Mouse (Mus musculus) adrenal gland, adult 2 months (tissue): ENCODE measurements at regions not wholly inside any gene's neighbourhood (a gene's known extent, or its start where the extent isn't known, plus 50 kb on each side); places are given as distances from the start of the nearest gene placed in this dataset.
"Not testable (repeated sequence)": the region's sequence is repeated elsewhere in the genome, so short reads cannot be mapped to it uniquely, and the experiment has no call there.

ENCODE experiments used
- DNase-seq: peaks from one replicate; pipeline ENCODE4 v3.0.0; 2021

GRCm38 (mm10) chr14:15061966-15062860, 259.0 kb downstream of the Nek10 start:
- DNase-seq = no peak

GRCm38 (mm10) chr14:15062861-15063418, 259.7 kb downstream of the Nek10 start:
- no peak for DNase-seq

GRCm38 (mm10) chr14:15064991-15065525, 261.8 kb downstream of the Nek10 start:
- DNase-seq = no peak

- no peak for DNase-seq
Observed at GRCm38 (mm10) chr14:15075877-15076276, 272.7 kb downstream of the Nek10 start.

GRCm38 (mm10) chr14:15082889-15083288, 279.7 kb downstream of the Nek10 start:
- no peak for DNase-seq

GRCm38 (mm10) chr14:15083812-15084211, 280.6 kb downstream of the Nek10 start:
- DNase-seq = no peak

GRCm38 (mm10) chr14:15087061-15087460, 283.8 kb downstream of the Nek10 start:
- DNase-seq = no peak

GRCm38 (mm10) chr14:15096865-15097264, 293.6 kb downstream of the Nek10 start:
- no peak for DNase-seq

- DNase-seq = no peak
Observed at GRCm38 (mm10) chr14:15099909-15100308, 296.7 kb downstream of the Nek10 start.

- DNase-seq = peak; percentile 8
Observed at GRCm38 (mm10) chr14:15107795-15108321, 304.6 kb downstream of the Nek10 start.

GRCm38 (mm10) chr14:15119745-15120144, 316.5 kb downstream of the Nek10 start:
- no peak for DNase-seq

- DNase-seq = no peak
Observed at GRCm38 (mm10) chr14:15128157-15128556, 310.6 kb downstream of the Lrrc3b start.

GRCm38 (mm10) chr14:15140871-15141270, 297.9 kb downstream of the Lrrc3b start:
- not testable (repeated sequence) for DNase-seq

GRCm38 (mm10) chr14:15142839-15143238, 295.9 kb downstream of the Lrrc3b start:
- no peak for DNase-seq

- DNase-seq = no peak
Observed at GRCm38 (mm10) chr14:15148516-15148915, 290.3 kb downstream of the Lrrc3b start.
